Mouse (Mus musculus) small intestine, adult 2 months (tissue): Measurements from ENCODE around the gene Sh3pxd2b.

Experiments used
- CTCF ChIP-seq: fragments of 200-500 bp; IDR thresholded peaks from 2 replicates; pipeline ENCODE4 v1.5.1; 2012; ENCODE audit warnings: low read depth, mild to moderate bottlenecking, control low read depth, inconsistent platforms, low read length, moderate library complexity, mixed read lengths; ENCODE audit not compliant: insufficient replicate concordance, insufficient read length; ENCODE audit errors: extremely low read depth
- POLR2A ChIP-seq: fragments of 200-500 bp; IDR thresholded peaks from 2 replicates; pipeline ENCODE4 v1.6.1; 2012; ENCODE audit warnings: low read depth, mild to moderate bottlenecking, control low read depth, inconsistent platforms, low read length, moderate library complexity

GRCm38 (mm10) chr11:32445135-32445534, 97.5 kb downstream of the Sh3pxd2b start:
- TF ChIP-seq CTCF (no peak), POLR2A (no peak)
